Mouse (Mus musculus) frontal cortex, adult 2 months (tissue): ENCODE results near the gene Katnal1. TPM values are rescaled to one million over a fixed set of nuclear protein-coding genes. Genes with fewer than 3 reads are reported as not detected.

ENCODE experiments used
- DNase-seq, 2 experiments: peaks; one replicate each; pipeline ENCODE4 v3.0.0; 2022; ENCODE audit warnings: low spot score in 1 of 2; ENCODE audit errors: extremely low spot score in 1 of 2
- polyA plus RNA-seq: library from polyadenylated mRNA; depleted of rRNA; stranded (reverse); fragments of >200 nt; gene quantifications from 2 replicates; pipeline ENCODE4 v1.2.3, GENCODE M21; 2012

The Katnal1 gene
- polyA plus RNA-seq, 1 experiment, result 38.1 TPM

DNA sequence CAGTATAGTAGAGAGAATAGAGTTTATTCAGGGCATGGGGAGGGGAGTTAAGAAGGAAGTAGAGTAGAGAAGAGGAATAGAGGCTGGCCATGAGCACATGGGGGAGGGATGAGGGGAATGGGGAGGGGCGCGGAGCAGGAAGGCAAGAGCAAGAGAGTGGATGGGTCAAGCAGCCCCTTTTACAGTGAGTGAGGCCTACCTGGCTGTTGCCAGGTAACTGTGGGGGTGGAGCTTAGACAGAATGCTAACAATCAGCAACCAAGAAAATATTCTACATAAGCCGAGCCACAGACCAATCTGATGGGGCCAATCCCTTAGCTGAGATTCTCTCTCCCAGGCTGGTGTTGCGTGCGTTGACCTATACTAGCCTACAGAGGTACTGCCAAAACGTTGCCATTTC is 26.5 kb upstream of the Katnal1 start:
- DNase-seq, result no peak

GRCm38 (mm10) chr5:148954314-148955060 is 25.4 kb upstream of the Katnal1 start:
- no peak for DNase-seq

- no peak for DNase-seq
These were observed 24.0 kb upstream of the Katnal1 start for GRCm38 (mm10) chr5:148953098-148953497.

DNA sequence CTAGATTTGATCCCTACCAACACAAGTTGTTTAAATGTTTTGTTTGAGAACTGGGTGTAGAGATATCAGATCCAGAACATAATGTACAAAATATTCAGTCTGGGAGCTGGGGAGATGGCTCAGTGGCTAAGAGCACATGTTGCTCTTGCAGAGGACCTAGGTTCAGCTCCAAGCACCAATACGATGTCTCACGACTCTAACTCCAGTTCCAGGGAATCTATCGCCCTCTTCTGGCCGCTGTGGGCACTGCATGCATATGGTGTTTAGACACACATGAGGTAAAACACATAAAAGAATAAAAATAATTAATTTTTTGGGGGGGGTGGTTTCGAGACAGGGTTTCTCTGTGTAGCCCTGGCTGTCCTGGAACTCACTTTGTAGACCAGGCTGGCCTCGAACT is 23.3 kb upstream of the Katnal1 start:
- DNase-seq, result peak in 1 of 2 experiments; percentile 44

- DNase-seq, result no peak
These were observed 22.2 kb upstream of the Katnal1 start for GRCm38 (mm10) chr5:148951360-148951759.

GRCm38 (mm10) chr5:148950064-148950463 is 20.9 kb upstream of the Katnal1 start:
- no peak for DNase-seq

DNA sequence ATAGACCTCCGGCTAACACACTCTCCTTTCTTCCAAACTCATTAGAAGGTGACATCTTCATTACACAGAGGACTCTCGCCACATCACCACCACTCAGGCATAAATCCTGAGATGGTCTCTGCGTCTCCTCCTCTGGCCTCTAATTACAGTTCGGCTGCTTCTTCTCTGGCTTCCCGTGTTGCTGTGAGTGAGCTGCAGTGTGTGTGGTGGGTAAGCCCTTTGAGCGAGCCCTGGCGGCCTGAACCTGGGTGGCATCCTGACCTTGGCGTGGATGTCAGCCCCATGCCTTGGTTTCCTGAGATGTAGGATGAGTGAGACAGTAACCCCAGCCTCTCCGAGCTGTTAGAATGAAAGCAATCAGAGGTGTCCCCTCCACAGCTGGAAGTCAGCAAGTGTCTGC is 19.5 kb upstream of the Katnal1 start:
- no peak for DNase-seq

- DNase-seq, result no peak
These were observed 18.3 kb upstream of the Katnal1 start for GRCm38 (mm10) chr5:148947412-148947811.

DNA sequence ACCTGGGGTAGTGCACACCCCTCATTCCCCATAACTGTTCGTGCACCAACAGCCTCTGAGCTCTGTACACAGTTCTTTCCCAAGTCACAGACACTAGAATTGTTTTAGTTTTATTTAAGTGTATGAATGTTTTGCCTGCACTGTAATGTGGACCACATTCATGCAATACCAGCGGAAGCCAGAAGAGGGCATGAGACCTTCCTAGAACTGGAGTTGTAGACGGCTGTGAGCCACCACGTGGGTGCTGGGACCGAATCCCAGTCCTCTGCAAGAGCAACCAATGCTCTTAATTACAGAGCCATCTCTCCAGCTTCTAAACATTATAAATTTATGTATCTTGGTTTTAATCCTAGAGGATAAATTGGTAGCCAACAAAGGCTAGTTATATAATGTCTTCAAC is 17.7 kb upstream of the Katnal1 start:
- peak in 1 of 2 experiments; percentile 30 for DNase-seq

DNA sequence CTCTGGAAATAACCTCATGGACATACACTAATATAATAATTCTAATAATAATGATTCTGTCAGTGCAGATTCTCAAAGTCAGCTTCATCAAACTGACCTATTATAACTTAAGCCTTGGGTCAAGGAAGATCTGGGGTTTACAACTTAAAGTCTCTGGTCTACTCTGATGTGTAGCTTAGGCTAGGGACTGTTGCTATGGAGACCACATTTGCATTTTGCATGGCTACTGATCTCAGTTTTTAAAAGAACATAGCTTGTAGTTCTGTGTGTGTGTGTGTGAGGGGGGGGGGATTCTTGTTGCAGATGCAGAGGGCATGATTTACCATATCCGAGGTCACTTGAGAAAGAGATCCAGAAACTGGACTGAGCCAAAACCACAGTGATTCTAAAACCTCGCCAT is 16.6 kb upstream of the Katnal1 start:
- DNase-seq, result no peak

DNA sequence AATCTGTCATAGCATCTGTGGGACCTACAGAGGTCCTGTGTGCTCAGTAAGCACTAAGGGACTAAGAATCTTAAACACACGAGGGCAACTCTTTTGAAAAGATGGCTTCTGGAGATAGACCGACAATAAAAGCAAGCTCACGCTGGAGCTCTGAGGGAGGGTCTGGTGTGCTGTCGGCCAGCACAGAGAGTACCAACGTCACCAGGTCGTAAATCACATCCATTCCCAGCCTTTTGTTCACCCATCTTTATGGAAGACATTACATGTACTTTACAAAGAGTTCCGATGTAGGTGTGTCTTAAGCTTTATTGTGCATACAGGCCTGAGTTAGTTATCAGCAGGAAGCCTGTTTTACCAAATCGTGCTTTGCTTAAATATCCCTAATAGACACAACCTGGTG is 14.9 kb upstream of the Katnal1 start:
- DNase-seq, result no peak

- no peak for DNase-seq
These were observed 14.3 kb upstream of the Katnal1 start for GRCm38 (mm10) chr5:148943444-148943843.

DNA sequence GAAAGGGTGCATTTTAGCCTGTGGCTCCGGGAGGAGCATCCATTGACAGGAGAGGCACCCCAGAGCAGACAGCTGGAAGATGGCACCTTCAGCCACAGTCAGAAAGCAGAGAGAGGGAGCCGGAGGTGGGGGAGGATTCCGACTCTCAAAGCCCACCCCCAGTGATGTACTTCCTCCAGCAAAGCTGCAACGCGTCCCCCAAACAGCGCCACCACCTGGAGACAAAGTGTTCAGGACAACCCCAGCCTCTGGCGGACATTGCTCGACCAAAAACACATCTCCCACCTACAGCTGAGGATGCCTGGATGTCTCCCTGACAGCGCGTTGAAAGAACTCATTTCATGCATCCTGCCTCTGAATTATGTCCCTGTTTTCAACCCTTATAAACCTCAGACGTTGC is 13.8 kb upstream of the Katnal1 start:
- no peak for DNase-seq

DNA sequence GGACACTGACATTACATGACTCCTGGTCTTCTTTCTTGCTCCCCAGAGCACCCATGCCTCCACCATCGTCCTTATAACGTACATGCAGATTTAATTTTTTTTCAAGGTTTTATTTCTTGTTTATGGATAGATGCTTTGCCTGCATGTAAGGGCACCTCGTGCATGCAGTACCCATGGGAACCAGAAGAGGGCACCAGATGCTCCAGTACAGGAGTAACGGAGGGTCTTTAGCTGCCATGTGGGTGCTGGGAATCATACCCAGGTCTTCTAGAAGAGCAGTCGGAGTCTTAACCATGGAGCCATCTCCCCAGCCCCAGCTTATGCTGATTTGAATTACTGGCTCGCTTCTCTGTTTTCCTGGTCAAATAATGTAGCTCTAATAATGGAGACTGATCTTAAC is 13.2 kb upstream of the Katnal1 start:
- no peak for DNase-seq

- no peak for DNase-seq
These were observed 12.7 kb upstream of the Katnal1 start for GRCm38 (mm10) chr5:148941867-148942266.

GRCm38 (mm10) chr5:148939948-148940382 is 10.8 kb upstream of the Katnal1 start:
- DNase-seq, result no peak

DNA sequence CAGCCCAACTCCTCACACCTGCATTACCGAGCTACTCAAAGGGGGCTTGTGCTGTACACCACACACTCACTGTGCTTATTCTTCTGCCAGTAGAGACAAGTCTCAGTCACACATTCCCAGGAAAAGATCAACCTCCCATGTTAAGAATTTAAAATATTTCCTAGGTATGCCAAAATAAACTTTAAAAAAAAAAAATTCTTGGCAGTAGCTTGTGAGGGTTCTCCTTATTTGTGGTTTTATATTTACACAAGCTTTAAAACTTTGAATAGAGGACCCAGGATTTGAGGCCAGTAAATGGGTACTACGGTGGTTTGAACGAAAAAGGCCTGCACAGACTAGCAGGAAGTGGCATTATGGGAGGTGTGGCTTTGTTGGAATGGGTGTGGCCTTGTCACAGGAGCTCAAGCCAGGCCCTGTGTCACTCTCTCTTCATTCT is 7.4 kb upstream of the Katnal1 start:
- DNase-seq, result no peak

- no peak for DNase-seq
These were observed 6.8 kb upstream of the Katnal1 start for GRCm38 (mm10) chr5:148935871-148936270.

- no peak for DNase-seq
These were observed 6.1 kb upstream of the Katnal1 start for GRCm38 (mm10) chr5:148935071-148935821.

DNA sequence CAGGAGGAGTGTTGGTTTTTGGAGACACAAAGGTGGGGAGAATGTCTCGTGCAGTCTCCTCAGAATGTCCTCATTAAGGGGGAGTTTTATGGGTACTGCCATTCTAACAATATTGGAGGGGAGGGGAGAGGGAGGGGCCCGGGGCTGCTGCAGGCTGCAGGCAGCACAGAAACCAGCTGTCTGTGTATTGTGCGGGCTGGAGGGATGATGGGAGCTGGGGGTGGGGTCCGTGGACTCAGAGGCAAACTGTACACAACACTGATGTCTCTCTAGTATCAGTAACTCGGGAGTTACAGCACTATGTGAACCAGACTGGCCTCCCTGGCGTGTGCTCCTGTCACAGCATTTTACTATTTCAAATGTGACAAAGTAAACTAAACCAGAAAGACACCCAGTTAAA is 5.3 kb upstream of the Katnal1 start:
- DNase-seq, result no peak

DNA sequence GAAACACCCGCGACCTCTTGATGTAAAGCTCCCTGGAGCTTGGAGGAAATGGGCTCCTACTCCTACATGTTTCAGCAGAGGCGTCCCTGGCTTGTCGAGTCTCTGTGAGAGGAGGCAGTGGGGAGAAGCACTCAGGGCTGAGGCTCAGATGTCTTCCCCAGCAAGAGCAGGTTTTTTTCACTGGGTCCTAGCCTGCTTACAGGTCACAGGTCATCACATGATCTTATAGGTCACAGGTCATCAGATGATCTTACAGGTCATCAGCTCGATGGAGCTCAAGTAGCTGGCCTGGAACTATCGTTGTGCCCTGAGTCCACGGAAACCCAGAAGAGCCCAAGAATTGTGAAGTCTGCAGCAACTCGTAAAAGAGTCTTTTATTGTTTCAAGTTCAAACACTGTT is 4.6 kb upstream of the Katnal1 start:
- DNase-seq, result no peak

- DNase-seq, result no peak
These were observed 2.2 kb upstream of the Katnal1 start for GRCm38 (mm10) chr5:148931301-148931700.
